Mouse (Mus musculus): ENCODE data around the gene Tmprss4. TPM values are rescaled to one million over a fixed set of nuclear protein-coding genes. Genes with fewer than 3 reads are reported as not detected.

Gene Tmprss4
- polyA plus RNA-seq, 1 experiment from 2014 or later, result 5.2 TPM

- Histone ChIP-seq H3K27me3 (replicated peaks; ENCODE audit: control insufficient read depth, insufficient read depth, low read length) (no peaks in the 10 kb centered on the region), H3K4me1 (ENCODE audit: control insufficient read depth, insufficient read depth, low read length) (no peaks in the 10 kb centered on the region), H3K9ac (ENCODE audit: low read depth, low read length) (no peak overlapping the region), H3K36me3 (ENCODE audit: control insufficient read depth, insufficient read depth, low read length) (no peaks in the 10 kb centered on the region), H3K9me3 (ENCODE audit: control insufficient read depth, low read length) (0 out of 2 replicates have a peak, but pooled peaks cover 3% of the 10 kb centered on the region), H3K27ac (replicated peaks; ENCODE audit: low read depth, low read length) (no peak overlapping the region), H3K4me2 (ENCODE audit: low read depth, low read length) (no peak overlapping the region), H3K4me3 (ENCODE audit: low read depth, low read length) (no peak overlapping the region)
- WGBS, result 83% methylated on average over 10 of the region's 10 CpGs
- DNase-seq (ENCODE audit: low spot score) (peak; percentile 26), ATAC-seq (ENCODE audit: low read depth) (peak; percentile 71)
Measured at GRCm38 (mm10) chr9:45188570-45189563, 15.0 kb downstream of the Tmprss4 start.

GRCm38 (mm10) chr9:45185250-45185649 is 18.6 kb downstream of the Tmprss4 start:
- H3K9me3 ChIP-seq (ENCODE audit: control insufficient read depth, low read length), result no peaks in the 10 kb centered on the region
- no peaks in the 10 kb centered on the region for H3K36me3 ChIP-seq (ENCODE audit: control insufficient read depth, insufficient read depth, low read length)
- no peak overlapping the region for H3K4me2 ChIP-seq (ENCODE audit: low read depth, low read length)
- DNase-seq (ENCODE audit: low spot score) (no peak), ATAC-seq (ENCODE audit: low read depth) (no peak)
- H3K4me1 ChIP-seq (ENCODE audit: control insufficient read depth, insufficient read depth, low read length), result no peaks in the 10 kb centered on the region
- H3K27me3 ChIP-seq (replicated peaks; ENCODE audit: control insufficient read depth, insufficient read depth, low read length), result no peaks in the 10 kb centered on the region
- H3K9ac ChIP-seq (ENCODE audit: low read depth, low read length), result no peak overlapping the region
- 65% methylated on average over 4 of the region's 4 CpGs for WGBS
- H3K4me3 ChIP-seq (ENCODE audit: low read depth, low read length), result no peak overlapping the region
- H3K27ac ChIP-seq (replicated peaks; ENCODE audit: low read depth, low read length), result no peak overlapping the region

DNA sequence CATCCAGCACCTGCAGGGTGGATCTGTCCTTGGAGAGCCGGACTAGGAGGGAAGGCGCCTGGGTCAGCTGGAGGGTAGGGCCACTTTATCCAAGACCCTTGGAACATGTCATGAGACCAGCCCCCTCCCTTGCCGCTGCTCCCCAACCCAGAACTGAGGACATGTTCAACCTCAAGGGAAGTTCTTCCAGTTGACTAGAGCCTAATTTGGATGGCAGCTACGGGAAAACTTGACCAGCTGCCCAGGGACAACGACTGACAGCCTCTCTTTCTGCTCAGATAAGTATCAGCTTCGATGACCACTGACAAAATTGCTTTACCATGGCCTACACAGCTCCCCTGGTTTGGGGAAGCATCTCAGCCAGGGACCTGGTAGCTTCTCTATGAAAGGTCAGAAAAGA is 20.6 kb downstream of the Tmprss4 start:
- no peaks in the 10 kb centered on the region for H3K27me3 ChIP-seq (replicated peaks; ENCODE audit: control insufficient read depth, insufficient read depth, low read length)
- no peak for ATAC-seq (ENCODE audit: low read depth)
- H3K9ac ChIP-seq (ENCODE audit: low read depth, low read length), result no peak overlapping the region
- no peaks in the 10 kb centered on the region for H3K36me3 ChIP-seq (ENCODE audit: control insufficient read depth, insufficient read depth, low read length)
- H3K27ac ChIP-seq (replicated peaks; ENCODE audit: low read depth, low read length), result no peak overlapping the region
- H3K4me2 ChIP-seq (ENCODE audit: low read depth, low read length), result no peak overlapping the region
- H3K4me1 ChIP-seq (ENCODE audit: control insufficient read depth, insufficient read depth, low read length), result no peaks in the 10 kb centered on the region
- H3K9me3 ChIP-seq (ENCODE audit: control insufficient read depth, low read length), result no peaks in the 10 kb centered on the region
- WGBS, result 88% methylated on average over 6 of the region's 6 CpGs
- DNase-seq (ENCODE audit: low spot score), result no peak
- no peak overlapping the region for H3K4me3 ChIP-seq (ENCODE audit: low read depth, low read length)

DNA sequence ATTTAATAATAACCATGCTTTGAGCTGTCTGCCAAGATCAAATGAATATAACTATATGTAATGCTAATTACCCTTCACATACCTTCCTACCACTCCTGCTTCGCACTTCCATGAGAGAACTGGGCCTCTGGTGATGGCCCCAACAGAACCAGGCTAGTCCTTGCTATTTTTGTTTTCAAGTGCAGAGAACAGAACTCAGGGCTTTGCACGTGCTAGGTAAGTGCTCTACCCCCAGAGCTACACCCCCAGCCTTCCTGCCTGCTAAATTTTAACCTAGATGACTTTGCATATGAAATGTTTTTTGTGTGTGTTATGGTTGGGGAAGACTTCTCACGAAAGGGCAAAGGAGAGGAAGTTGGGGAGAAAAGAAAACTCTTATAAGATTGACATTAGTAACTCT is 21.4 kb downstream of the Tmprss4 start:
- WGBS, result 52% methylated on average over 3 of the region's 3 CpGs
- no peaks in the 10 kb centered on the region for H3K4me1 ChIP-seq (ENCODE audit: control insufficient read depth, insufficient read depth, low read length)
- no peaks in the 10 kb centered on the region for H3K36me3 ChIP-seq (ENCODE audit: control insufficient read depth, insufficient read depth, low read length)
- no peak overlapping the region for H3K27ac ChIP-seq (replicated peaks; ENCODE audit: low read depth, low read length)
- no peak for ATAC-seq (ENCODE audit: low read depth)
- H3K9ac ChIP-seq (ENCODE audit: low read depth, low read length), result no peak overlapping the region
- no peaks in the 10 kb centered on the region for H3K9me3 ChIP-seq (ENCODE audit: control insufficient read depth, low read length)
- H3K27me3 ChIP-seq (replicated peaks; ENCODE audit: control insufficient read depth, insufficient read depth, low read length), result no peaks in the 10 kb centered on the region
- no peak for DNase-seq (ENCODE audit: low spot score)
- no peak overlapping the region for H3K4me2 ChIP-seq (ENCODE audit: low read depth, low read length)
- H3K4me3 ChIP-seq (ENCODE audit: low read depth, low read length), result no peak overlapping the region

GRCm38 (mm10) chr9:45181770-45182169 is 22.1 kb downstream of the Tmprss4 start, which contains the start of gene BC049352:
TSS of gene BC049352 (plus strand) at chr9:45182007.
- H3K4me1 ChIP-seq (ENCODE audit: control insufficient read depth, insufficient read depth, low read length), result no peaks in the 10 kb centered on the region
- H3K27me3 ChIP-seq (replicated peaks; ENCODE audit: control insufficient read depth, insufficient read depth, low read length), result no peaks in the 10 kb centered on the region
- no peak within 1 kb of the TSS for H3K27ac ChIP-seq (replicated peaks; ENCODE audit: low read depth, low read length)
- H3K36me3 ChIP-seq (ENCODE audit: control insufficient read depth, insufficient read depth, low read length), result no peaks in the 10 kb centered on the region
- H3K4me2 ChIP-seq (ENCODE audit: low read depth, low read length), result no peak within 1 kb of the TSS
- no peaks in the 10 kb centered on the region for H3K9me3 ChIP-seq (ENCODE audit: control insufficient read depth, low read length)
- H3K4me3 ChIP-seq (ENCODE audit: low read depth, low read length), result no peak within 1 kb of the TSS
- no peak within 1 kb of the TSS for H3K9ac ChIP-seq (ENCODE audit: low read depth, low read length)
- ATAC-seq (ENCODE audit: low read depth), result no peak
- 8% methylated on average over 2 of the region's 2 CpGs for WGBS
- no peak for DNase-seq (ENCODE audit: low spot score)

GRCm38 (mm10) chr9:45179282-45179681 is 24.6 kb downstream of the Tmprss4 start:
- no peak overlapping the region for H3K27ac ChIP-seq (replicated peaks; ENCODE audit: low read depth, low read length)
- no peaks in the 10 kb centered on the region for H3K36me3 ChIP-seq (ENCODE audit: control insufficient read depth, insufficient read depth, low read length)
- no peak for ATAC-seq (ENCODE audit: low read depth)
- no peak overlapping the region for H3K4me3 ChIP-seq (ENCODE audit: low read depth, low read length)
- no peaks in the 10 kb centered on the region for H3K9me3 ChIP-seq (ENCODE audit: control insufficient read depth, low read length)
- no peak for DNase-seq (ENCODE audit: low spot score)
- H3K4me1 ChIP-seq (ENCODE audit: control insufficient read depth, insufficient read depth, low read length), result no peaks in the 10 kb centered on the region
- H3K9ac ChIP-seq (ENCODE audit: low read depth, low read length), result no peak overlapping the region
- H3K27me3 ChIP-seq (replicated peaks; ENCODE audit: control insufficient read depth, insufficient read depth, low read length), result no peaks in the 10 kb centered on the region
- 80% methylated on average over 5 of the region's 5 CpGs for whole genome bisulfite sequencing
- no peak overlapping the region for H3K4me2 ChIP-seq (ENCODE audit: low read depth, low read length)

GRCm38 (mm10) chr9:45173475-45173874 is 30.4 kb downstream of the Tmprss4 start:
- no peak overlapping the region for H3K9ac ChIP-seq (ENCODE audit: low read depth, low read length)
- H3K27me3 ChIP-seq (replicated peaks; ENCODE audit: control insufficient read depth, insufficient read depth, low read length), result no peaks in the 10 kb centered on the region
- no peaks in the 10 kb centered on the region for H3K36me3 ChIP-seq (ENCODE audit: control insufficient read depth, insufficient read depth, low read length)
- DNase-seq (ENCODE audit: low spot score), result no peak
- H3K4me1 ChIP-seq (ENCODE audit: control insufficient read depth, insufficient read depth, low read length), result no peaks in the 10 kb centered on the region
- H3K4me3 ChIP-seq (ENCODE audit: low read depth, low read length), result no peak overlapping the region
- no peak overlapping the region for H3K27ac ChIP-seq (replicated peaks; ENCODE audit: low read depth, low read length)
- no peaks in the 10 kb centered on the region for H3K9me3 ChIP-seq (ENCODE audit: control insufficient read depth, low read length)
- no peak overlapping the region for H3K4me2 ChIP-seq (ENCODE audit: low read depth, low read length)
- ATAC-seq (ENCODE audit: low read depth), result no peak
- WGBS, result 54% methylated on average over 3 of the region's 3 CpGs

DNA sequence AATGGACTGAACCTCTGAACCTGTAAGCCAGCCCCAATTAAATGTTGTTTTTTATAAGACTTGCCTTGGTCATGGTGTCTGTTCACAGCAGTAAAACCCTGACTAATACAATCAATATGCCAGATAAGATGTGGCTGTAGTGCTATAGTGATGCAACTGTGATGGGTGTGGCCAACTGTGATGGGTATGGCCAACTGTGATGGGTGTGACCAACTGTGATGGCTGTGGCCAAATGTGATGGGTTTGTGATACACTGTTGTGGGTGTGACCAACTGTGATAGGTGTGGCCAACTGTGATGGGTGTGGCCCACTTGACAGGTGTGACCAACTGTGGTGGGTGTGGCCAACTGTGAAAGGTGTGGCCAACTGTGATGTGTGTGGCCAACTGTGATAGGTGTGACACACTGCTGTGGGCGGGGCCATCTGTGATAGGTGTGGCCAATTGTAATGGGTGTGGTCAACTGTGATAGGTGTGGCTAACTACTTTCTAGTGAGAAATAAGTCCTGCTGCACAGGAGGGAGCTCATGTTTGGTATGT is 32.8 kb downstream of the Tmprss4 start:
- no peak overlapping the region for H3K4me3 ChIP-seq (ENCODE audit: low read depth, low read length)

More for the DNA sequence above, 32.8 kb downstream of the Tmprss4 start:
- DNase-seq (ENCODE audit: low spot score) (no peak), ATAC-seq (ENCODE audit: low read depth) (no peak)
- H3K4me2 ChIP-seq (ENCODE audit: low read depth, low read length), result no peak overlapping the region
- WGBS, result 72% methylated on average over 1 of the region's 1 CpGs
- H3K4me1 ChIP-seq (ENCODE audit: control insufficient read depth, insufficient read depth, low read length), result no peaks in the 10 kb centered on the region
- H3K27ac ChIP-seq (replicated peaks; ENCODE audit: low read depth, low read length), result no peak overlapping the region
- H3K9ac ChIP-seq (ENCODE audit: low read depth, low read length), result no peak overlapping the region
- H3K36me3 ChIP-seq (ENCODE audit: control insufficient read depth, insufficient read depth, low read length), result no peaks in the 10 kb centered on the region
- no peaks in the 10 kb centered on the region for H3K9me3 ChIP-seq (ENCODE audit: control insufficient read depth, low read length)
- no peaks in the 10 kb centered on the region for H3K27me3 ChIP-seq (replicated peaks; ENCODE audit: control insufficient read depth, insufficient read depth, low read length)
